Mouse (Mus musculus) erythroblast, embryonic 14.5 days (primary cell): ENCODE data around the gene Gnai2. TPM values are rescaled to one million over a fixed set of nuclear protein-coding genes. Genes with fewer than 3 reads are reported as not detected.

Experiments used
- H3K27me3 ChIP-seq: 2 replicates; pipeline ENCODE4 v1.6.1; 2012; ENCODE audit warnings: inconsistent platforms; ENCODE audit not compliant: control insufficient read depth
- H3K36me3 ChIP-seq: 2 replicates; pipeline ENCODE4 v1.6.1; 2012; ENCODE audit warnings: mild to moderate bottlenecking, inconsistent platforms; ENCODE audit not compliant: control insufficient read depth
- H3K4me1 ChIP-seq: 2 replicates; pipeline ENCODE4 v1.6.1; 2012; ENCODE audit warnings: inconsistent platforms; ENCODE audit not compliant: control insufficient read depth
- H3K4me3 ChIP-seq: replicated peaks from 2 replicates; pipeline ENCODE3; 2012; ENCODE audit warnings: moderate library complexity, mild to moderate bottlenecking, inconsistent platforms
- H3K9me3 ChIP-seq: 2 replicates; pipeline ENCODE4 v1.6.1; 2012; ENCODE audit warnings: low read length, inconsistent platforms, mixed read lengths; ENCODE audit not compliant: control insufficient read depth
- GATA1 ChIP-seq: IDR thresholded peaks from 2 replicates; pipeline ENCODE4 v1.6.1; 2012; ENCODE audit warnings: low read length, inconsistent platforms, mixed read lengths
- TAL1 ChIP-seq: IDR thresholded peaks from 3 replicates; pipeline ENCODE4 v1.6.1; 2012; ENCODE audit warnings: low read length, inconsistent platforms, mixed read lengths
- polyA plus RNA-seq: library from polyadenylated mRNA; stranded (reverse); fragments of >175 nt; gene quantifications from 2 replicates; pipeline ENCODE4 v1.2.3, GENCODE M21; 2012

Gene Gnai2
- polyA plus RNA-seq, 1 experiment = 87.2 TPM

- H3K27me3 ChIP-seq = peaks cover 10% of the 10 kb centered on the region
These were observed 15.1 kb upstream of the Gnai2 start for GRCm38 (mm10) chr9:107650225-107650624.

DNA sequence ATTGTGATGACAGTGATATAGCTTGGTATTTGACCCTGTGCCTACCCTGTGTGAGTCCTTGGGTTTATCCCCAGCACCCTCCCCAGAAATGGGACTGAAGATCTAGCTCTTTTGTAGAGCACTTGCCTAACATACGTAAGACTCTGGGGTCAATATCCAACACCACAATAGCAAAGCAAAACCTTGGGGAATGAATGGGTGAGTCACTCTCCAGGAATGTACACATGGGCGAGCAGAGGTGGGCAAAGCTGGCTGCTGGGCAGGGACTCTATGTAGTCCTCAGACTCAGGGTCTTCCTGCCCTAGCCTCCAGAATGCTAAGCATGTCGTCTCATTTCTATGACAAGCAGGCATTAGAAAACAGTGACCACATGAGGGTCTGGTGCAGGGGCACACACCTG lies 13.6 kb upstream of the Gnai2 start:
- H3K4me3 ChIP-seq = no peak overlapping the region
- peaks cover 20% of the 10 kb centered on the region for H3K4me1 ChIP-seq
- H3K9me3 ChIP-seq = no peaks in the 10 kb centered on the region
- peaks cover 14% of the 10 kb centered on the region for H3K27me3 ChIP-seq
- no peaks in the 10 kb centered on the region; the same call in 1 of the 2 replicates for H3K36me3 ChIP-seq
- no peak for TF ChIP-seq GATA1
- no peak for TF ChIP-seq TAL1

More at GRCm38 (mm10) chr9:107650225-107650624, 15.1 kb upstream of the Gnai2 start:
- Histone ChIP-seq H3K4me1 (peaks cover 6% of the 10 kb centered on the region), H3K36me3 (peaks cover 4% of the 10 kb centered on the region; the same call in 1 of the 2 replicates), H3K9me3 (no peaks in the 10 kb centered on the region), H3K4me3 (no peak overlapping the region)
- TF ChIP-seq GATA1 (no peak), TAL1 (no peak)

GRCm38 (mm10) chr9:107646975-107647374 lies 11.8 kb upstream of the Gnai2 start:
- H3K4me3 ChIP-seq = no peak overlapping the region
- H3K27me3 ChIP-seq = peaks cover 14% of the 10 kb centered on the region
- no peaks in the 10 kb centered on the region for H3K9me3 ChIP-seq
- no peaks in the 10 kb centered on the region; the same call in 1 of the 2 replicates for H3K36me3 ChIP-seq
- peaks cover 28% of the 10 kb centered on the region for H3K4me1 ChIP-seq
- no peak for TF ChIP-seq GATA1
- TF ChIP-seq TAL1 = no peak

GRCm38 (mm10) chr9:107645577-107645976 lies 10.4 kb upstream of the Gnai2 start:
- Histone ChIP-seq H3K36me3 (no peaks in the 10 kb centered on the region), H3K4me1 (peaks cover 28% of the 10 kb centered on the region), H3K27me3 (peaks cover 14% of the 10 kb centered on the region), H3K4me3 (no peak overlapping the region), H3K9me3 (no peaks in the 10 kb centered on the region)
- TF ChIP-seq TAL1 (no peak), GATA1 (no peak; the same call in 1 of the 2 replicates)

DNA sequence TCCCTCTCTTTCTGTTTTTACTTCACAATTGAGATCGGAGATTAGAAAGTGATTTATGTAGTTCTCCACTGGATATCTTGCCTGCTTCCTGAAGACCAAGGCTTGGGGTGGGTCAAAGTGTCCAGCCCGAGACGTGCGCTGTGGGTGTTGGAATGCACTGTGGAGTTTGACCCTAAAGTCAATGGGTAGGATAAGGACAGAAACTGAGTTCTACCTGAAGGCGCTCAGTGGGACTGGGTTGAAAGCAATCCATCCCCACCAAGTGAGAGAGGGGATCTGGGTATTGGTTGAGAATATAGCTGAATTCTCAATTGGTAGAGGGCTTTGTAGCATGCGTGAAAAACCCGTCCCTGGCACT lies 10.0 kb upstream of the Gnai2 start:
- Histone ChIP-seq H3K4me1 (peaks cover 31% of the 10 kb centered on the region), H3K9me3 (no peaks in the 10 kb centered on the region), H3K36me3 (no peaks in the 10 kb centered on the region), H3K27me3 (peaks cover 14% of the 10 kb centered on the region), H3K4me3 (no peak overlapping the region)
- TF ChIP-seq TAL1 (no peak), GATA1 (no peak)

GRCm38 (mm10) chr9:107644495-107645152 lies 9.5 kb upstream of the Gnai2 start:
- peaks cover 12% of the 10 kb centered on the region for H3K27me3 ChIP-seq
- peaks cover 32% of the 10 kb centered on the region for H3K4me1 ChIP-seq
- peak overlapping the region; percentile 76 for H3K4me3 ChIP-seq
- H3K36me3 ChIP-seq = no peaks in the 10 kb centered on the region
- H3K9me3 ChIP-seq = no peaks in the 10 kb centered on the region
- TF ChIP-seq GATA1 (no peak), TAL1 (no peak)

- no peaks in the 10 kb centered on the region for H3K36me3 ChIP-seq
- peaks cover 32% of the 10 kb centered on the region for H3K4me1 ChIP-seq
- peaks cover 8% of the 10 kb centered on the region for H3K27me3 ChIP-seq
- peak overlapping the region; percentile 76 for H3K4me3 ChIP-seq
- H3K9me3 ChIP-seq = no peaks in the 10 kb centered on the region
- TF ChIP-seq GATA1 (no peak), TAL1 (no peak)
These were observed 8.5 kb upstream of the Gnai2 start for GRCm38 (mm10) chr9:107643544-107644214.

DNA sequence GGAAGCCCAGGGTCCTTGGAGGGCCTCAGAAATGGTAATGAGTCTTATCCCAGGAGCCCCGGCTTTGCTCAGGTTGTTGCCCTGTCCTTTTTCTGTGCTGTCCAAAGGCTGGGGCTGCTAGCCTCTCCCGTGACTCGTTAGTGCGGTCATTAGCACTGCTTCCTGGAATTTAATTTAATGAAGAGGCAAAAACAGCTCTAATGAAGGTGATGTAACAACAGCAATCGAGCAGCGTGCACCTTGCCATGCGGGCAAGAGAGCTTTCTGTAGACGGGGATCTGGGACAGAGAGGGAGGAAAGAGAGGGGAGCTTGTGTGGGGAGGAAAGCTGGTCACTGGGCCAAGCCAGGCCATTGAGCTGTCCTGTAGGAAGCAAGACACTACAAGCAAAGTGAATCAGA lies 6.5 kb upstream of the Gnai2 start:
- peaks cover 8% of the 10 kb centered on the region for H3K27me3 ChIP-seq
- H3K4me1 ChIP-seq = peaks cover 38% of the 10 kb centered on the region
- no peak for TF ChIP-seq TAL1
- TF ChIP-seq GATA1 = no peak
- H3K9me3 ChIP-seq = no peaks in the 10 kb centered on the region
- no peaks in the 10 kb centered on the region for H3K36me3 ChIP-seq
- H3K4me3 ChIP-seq = no peak overlapping the region

- Histone ChIP-seq H3K27me3 (peaks cover 6% of the 10 kb centered on the region), H3K9me3 (no peaks in the 10 kb centered on the region), H3K4me3 (no peak overlapping the region), H3K36me3 (no peaks in the 10 kb centered on the region), H3K4me1 (peaks cover 45% of the 10 kb centered on the region)
- TF ChIP-seq GATA1 (no peak), TAL1 (no peak)
These were observed 5.1 kb upstream of the Gnai2 start for GRCm38 (mm10) chr9:107640257-107640772.
